Mouse (Mus musculus): ENCODE measurements around the gene Pmm2. TPM values are rescaled to one million over a fixed set of nuclear protein-coding genes. Genes with fewer than 3 reads are reported as not detected.
A peak's percentile ranks its signal among the peaks of the same experiment; 100 is the strongest.

The Pmm2 gene
- total RNA-seq (2014; fragmentation: Nextera tagmentation): 59.0 and 70.4 TPM in 2 replicates
- total RNA-seq (2017): 45.5 and 59.1 TPM in 2 replicates

DNA sequence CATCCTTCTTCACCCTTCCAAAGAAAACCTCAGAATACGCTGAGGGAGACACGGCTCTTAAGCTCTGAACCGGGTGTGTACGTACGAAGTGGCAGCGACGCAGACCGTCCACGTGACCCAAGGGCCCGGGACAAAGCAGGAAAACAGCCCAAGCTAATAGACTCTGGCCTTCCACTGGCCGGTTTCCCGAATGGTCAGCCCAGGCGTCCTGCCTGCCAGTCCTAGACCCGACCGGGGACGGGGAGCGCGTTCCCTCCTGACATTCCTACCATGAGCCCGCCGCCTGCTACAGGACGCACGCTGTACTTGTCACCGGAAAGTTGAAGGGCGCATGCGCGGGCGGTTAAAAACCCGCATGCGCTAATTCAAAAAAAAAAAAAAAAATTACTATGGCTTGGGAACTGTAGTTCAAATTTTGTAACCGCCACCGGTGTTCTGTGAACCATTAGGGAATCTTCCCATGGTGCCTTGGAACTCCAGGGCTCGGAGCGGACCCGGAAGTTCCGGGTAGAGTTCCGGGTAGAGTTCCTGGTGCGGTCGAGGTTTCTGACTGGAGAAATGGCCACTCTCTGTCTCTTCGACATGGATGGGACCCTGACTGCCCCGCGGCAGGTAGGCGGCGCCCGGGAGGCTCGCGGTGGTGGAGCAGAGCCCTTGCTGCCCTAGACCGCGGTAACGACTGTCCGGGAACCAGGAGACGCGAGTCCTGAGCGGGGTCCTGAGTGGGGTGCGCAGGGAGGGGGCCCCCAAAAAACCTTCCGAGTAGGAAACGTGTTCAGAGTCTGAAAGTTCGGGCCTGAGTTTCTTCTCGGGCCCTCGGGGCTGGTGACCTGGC lies at the start of gene Pmm2, which contains the start of gene Tmem186:
Gene Pmm2, plus strand, starts transcription at position 458 of the 835 bp plus-strand sequence.
Gene Tmem186, minus strand, starts transcription at position 496 of the 835 bp plus-strand sequence.
- peak; percentile 81 for ATAC-seq (replicated peaks; ENCODE audit: poor library complexity, severe bottlenecking)

DNA sequence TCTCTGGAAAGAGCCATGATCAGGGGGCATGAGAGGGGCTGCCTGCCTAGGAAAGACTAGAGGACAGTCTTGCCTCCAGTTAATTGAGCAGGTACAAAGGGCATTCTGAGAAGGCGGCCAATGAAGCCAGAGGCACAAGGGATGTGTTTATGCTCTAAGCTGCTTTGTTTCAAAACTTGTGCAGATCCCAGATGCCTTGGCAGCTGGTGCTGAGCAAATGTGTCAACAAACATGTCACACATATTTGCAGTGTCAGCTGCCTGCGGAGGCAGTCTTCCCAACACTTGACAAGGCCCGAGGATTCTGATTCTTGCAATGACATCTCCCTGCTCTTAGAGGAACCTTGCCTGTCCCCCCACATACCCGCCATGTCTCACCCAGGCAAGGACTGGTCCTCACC lies 42.1 kb upstream of the Pmm2 start:
- no peak for ATAC-seq (replicated peaks; ENCODE audit: poor library complexity, severe bottlenecking)

- ATAC-seq (replicated peaks; ENCODE audit: poor library complexity, severe bottlenecking): no peak
Measured at GRCm38 (mm10) chr16:8596336-8596735, 41.1 kb upstream of the Pmm2 start.

- ATAC-seq (replicated peaks; ENCODE audit: poor library complexity, severe bottlenecking): no peak
Measured at GRCm38 (mm10) chr16:8597516-8597915, 40.0 kb upstream of the Pmm2 start.

DNA sequence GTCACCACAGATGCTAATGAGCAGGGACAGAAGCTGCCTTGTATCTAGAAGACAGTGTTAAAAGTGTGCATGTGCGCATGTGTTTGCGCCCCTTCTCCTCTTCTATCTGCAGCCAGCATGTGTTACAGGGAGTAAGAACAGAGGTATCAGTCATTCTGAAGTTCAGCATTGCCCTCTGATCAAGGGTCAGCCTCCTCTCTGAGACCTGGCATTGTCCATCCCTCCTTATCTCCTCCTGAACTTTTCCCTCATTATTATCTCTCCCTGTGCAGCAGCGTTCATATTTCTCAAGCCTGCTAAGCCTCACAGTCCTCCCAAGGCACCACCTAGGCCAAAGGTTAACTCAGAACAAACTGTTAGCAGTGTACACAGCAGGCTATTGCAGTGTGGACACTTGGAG lies 33.7 kb upstream of the Pmm2 start:
- ATAC-seq (replicated peaks; ENCODE audit: poor library complexity, severe bottlenecking): no peak

GRCm38 (mm10) chr16:8610397-8610796 lies 27.1 kb upstream of the Pmm2 start:
- ATAC-seq (replicated peaks; ENCODE audit: poor library complexity, severe bottlenecking): no peak

- no peak for ATAC-seq (replicated peaks; ENCODE audit: poor library complexity, severe bottlenecking)
Measured at GRCm38 (mm10) chr16:8612214-8613005, 25.1 kb upstream of the Pmm2 start.

GRCm38 (mm10) chr16:8613039-8613438 lies 24.4 kb upstream of the Pmm2 start:
- no peak for ATAC-seq (replicated peaks; ENCODE audit: poor library complexity, severe bottlenecking)

- no peak for ATAC-seq (replicated peaks; ENCODE audit: poor library complexity, severe bottlenecking)
Measured at GRCm38 (mm10) chr16:8613447-8613846, 24.0 kb upstream of the Pmm2 start.

DNA sequence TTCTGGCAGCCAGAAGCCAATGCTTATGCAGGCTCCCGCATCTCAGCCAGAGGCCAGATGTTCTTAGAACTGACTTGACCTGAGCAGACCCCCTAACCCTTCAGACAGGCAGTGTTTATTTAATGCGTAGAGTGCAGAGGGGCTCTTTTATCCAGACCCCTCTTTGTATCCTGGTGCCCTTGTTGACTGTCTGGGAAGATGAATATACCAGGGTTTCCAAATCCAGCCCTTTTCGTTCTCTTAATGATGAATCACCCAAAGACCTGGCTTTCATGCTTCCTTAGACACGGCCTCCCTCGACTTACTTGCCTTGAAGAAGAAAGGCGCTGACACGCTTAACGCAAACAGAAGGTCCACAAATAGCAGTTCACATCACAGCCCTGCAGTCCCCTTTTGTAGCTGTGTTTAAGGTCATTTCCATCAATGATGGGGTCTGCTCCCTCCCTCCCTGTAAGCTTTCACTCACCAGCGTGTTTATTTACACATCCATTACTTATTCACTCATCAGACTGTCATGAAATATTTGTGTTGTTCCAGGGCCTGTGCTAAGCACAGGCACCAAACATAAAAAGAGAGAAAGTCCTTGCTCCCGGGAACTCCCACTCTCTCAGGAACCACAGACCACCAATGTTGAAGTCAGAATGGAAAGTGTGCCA lies 17.7 kb upstream of the Pmm2 start:
- ATAC-seq (replicated peaks; ENCODE audit: poor library complexity, severe bottlenecking): no peak

- no peak for ATAC-seq (replicated peaks; ENCODE audit: poor library complexity, severe bottlenecking)
Measured at GRCm38 (mm10) chr16:8620315-8621115, 17.0 kb upstream of the Pmm2 start.

DNA sequence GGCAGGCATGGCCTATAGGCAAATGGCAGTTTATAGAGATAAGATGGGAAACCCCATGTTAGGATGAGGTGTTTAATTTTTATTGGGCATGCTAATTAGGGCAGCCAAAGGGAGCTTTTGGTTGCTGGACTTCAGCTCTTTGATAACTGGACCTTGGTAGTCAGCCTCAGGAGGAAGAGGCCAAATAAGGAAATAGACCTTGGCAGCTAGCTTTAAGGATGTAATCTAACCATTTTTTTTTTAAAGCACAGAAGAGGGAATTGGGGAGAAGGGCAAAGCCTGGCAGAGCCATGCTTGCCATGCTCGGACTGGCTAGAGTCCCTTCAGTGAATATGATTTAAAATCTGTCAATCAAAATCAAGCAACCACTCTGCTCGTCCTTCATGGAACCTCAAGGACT lies 7.1 kb upstream of the Pmm2 start:
- no peak for ATAC-seq (replicated peaks; ENCODE audit: poor library complexity, severe bottlenecking)

- ATAC-seq (replicated peaks; ENCODE audit: poor library complexity, severe bottlenecking): peak; percentile 59
Measured at GRCm38 (mm10) chr16:8631428-8631827, 6.0 kb upstream of the Pmm2 start.

- ATAC-seq (replicated peaks; ENCODE audit: poor library complexity, severe bottlenecking): peak; percentile 21
Measured at GRCm38 (mm10) chr16:8636867-8637216, 632 bp upstream of the Pmm2 start.

- ATAC-seq (replicated peaks; ENCODE audit: poor library complexity, severe bottlenecking): 0 out of 2 replicates have a peak, but pooled peaks have one; percentile 4
Measured at GRCm38 (mm10) chr16:8638131-8638530, 657 bp downstream of the Pmm2 start.

- no peak for ATAC-seq (replicated peaks; ENCODE audit: poor library complexity, severe bottlenecking)
Measured at GRCm38 (mm10) chr16:8639466-8640191, 2.2 kb downstream of the Pmm2 start.

- peak; percentile 86 for ATAC-seq (replicated peaks; ENCODE audit: poor library complexity, severe bottlenecking)
Measured at GRCm38 (mm10) chr16:8643855-8644254, 6.4 kb downstream of the Pmm2 start.

DNA sequence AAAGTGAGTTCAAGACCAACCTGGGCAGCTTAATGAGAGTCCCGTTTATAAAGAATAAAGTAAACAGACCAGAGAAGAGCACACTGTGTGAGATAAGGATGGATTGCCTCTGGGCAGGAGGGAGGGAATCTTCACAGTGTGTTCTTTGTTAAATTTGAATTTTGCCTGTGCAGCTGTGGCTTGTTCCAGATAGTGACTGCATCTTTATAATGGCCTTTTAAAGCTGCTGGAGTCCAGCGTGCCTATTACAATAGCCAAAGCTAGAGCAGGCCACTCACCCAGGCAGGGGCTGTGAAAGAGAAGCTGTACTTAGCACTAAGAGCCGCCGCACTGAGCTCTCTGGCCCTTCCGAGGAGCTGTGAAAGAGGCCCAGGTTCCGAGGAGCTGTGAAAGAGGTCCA lies 8.1 kb downstream of the Pmm2 start:
- no peak for ATAC-seq (replicated peaks; ENCODE audit: poor library complexity, severe bottlenecking)

GRCm38 (mm10) chr16:8650007-8650406 lies 12.5 kb downstream of the Pmm2 start:
- no peak for ATAC-seq (replicated peaks; ENCODE audit: poor library complexity, severe bottlenecking)

Measured in granulocyte monocyte progenitor cell, adult 5-6 weeks (primary cell).